Mouse (Mus musculus): ENCODE data around the gene Ube2r2. TPM values are rescaled to one million over a fixed set of nuclear protein-coding genes. Genes with fewer than 3 reads are reported as not detected.

Gene Ube2r2
- total and polyA plus RNA-seq, 3 experiments: 30.4 to 90.9 (median 38.9) TPM

DNA sequence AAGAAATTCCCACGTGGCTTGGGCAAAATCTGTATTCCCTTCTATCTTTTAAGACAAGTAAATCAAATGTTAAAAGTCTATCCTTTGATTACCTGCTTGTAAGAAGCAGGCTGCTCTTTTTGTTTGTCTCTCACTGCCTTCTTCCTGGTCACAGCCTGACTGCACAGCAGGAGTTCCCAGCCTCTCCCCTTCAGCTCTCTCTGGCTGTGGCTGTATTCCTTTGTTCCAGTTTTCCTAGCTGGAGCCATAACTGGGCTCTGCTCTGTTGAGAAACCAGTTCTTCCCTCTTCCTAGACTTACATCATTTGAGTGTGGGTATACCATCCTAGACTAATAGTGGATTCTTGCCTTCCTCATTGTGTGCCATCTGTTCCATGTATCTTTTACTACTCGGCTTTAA lies 29.4 kb downstream of the Ube2r2 start:
- H3K9me3 ChIP-seq (replicated peaks; ENCODE audit: low read length): no peaks in the 10 kb centered on the region
- DNase-seq (ENCODE audit: extremely low read depth): no peak
- H3K79me2 ChIP-seq (replicated peaks; ENCODE audit: control insufficient read depth, extremely low read depth, insufficient read depth, poor library complexity, severe bottlenecking): peaks cover 13% of the 10 kb centered on the region; the same call in 1 of the 2 replicates
- no peak overlapping the region for H3K4me2 ChIP-seq (ENCODE audit: insufficient read depth, low read depth, poor library complexity, severe bottlenecking)
- H3K27me3 ChIP-seq (replicated peaks): no peaks in the 10 kb centered on the region
- no peak overlapping the region for H3K9ac ChIP-seq (ENCODE audit: insufficient read depth, low read depth)
- peaks cover 9 to 22% of the 10 kb centered on the region in 2 experiments for H3K36me3 ChIP-seq (replicated peaks in 1 of 2; ENCODE audit: control insufficient read depth in 1 of 2, insufficient read depth in 1 of 2, low read length in 1 of 2)
- H3K27ac ChIP-seq (ENCODE audit: insufficient read depth, low read depth): no peak overlapping the region
- dilution Hi-C loops (cut with MboI; ENCODE audit: extremely low pct_ligation_motif_present, extremely low pct_unique_long_range_greater_than_20kb, low sequenced_read_pairs): no loop called here
- no peaks in the 10 kb centered on the region for H3K4me1 ChIP-seq (ENCODE audit: control insufficient read depth in 1 of 2, insufficient read depth in 2 of 2)
- no peak overlapping the region for H3K4me3 ChIP-seq (replicated peaks in 1 of 3; ENCODE audit: low read depth in 2 of 3, low read length in 2 of 3, poor library complexity in 1 of 3)
- no peak for TF ChIP-seq MYC (IDR thresholded peaks at IDR 0.05; ENCODE audit: low read depth, low read length)
- no peak for TF ChIP-seq BHLHE40 (IDR thresholded peaks at IDR 0.05; ENCODE audit: low read depth, low read length)
- no peak for TF ChIP-seq MAX (IDR thresholded peaks at IDR 0.05; ENCODE audit: low read length)
- TF ChIP-seq MAZ (IDR thresholded peaks at IDR 0.05; ENCODE audit: low read depth, low read length): no peak
- no peak for TF ChIP-seq ETS1 (conservative IDR thresholded peaks at IDR 0.05; ENCODE audit: low read depth, low read length)
- TF ChIP-seq USF2 (conservative IDR thresholded peaks at IDR 0.05; ENCODE audit: low read depth, low read length): no peak
- TF ChIP-seq TCF12 (IDR thresholded peaks at IDR 0.05; ENCODE audit: low read depth, low read length): no peak
- TF ChIP-seq CHD2 (IDR thresholded peaks at IDR 0.05; ENCODE audit: low read length): no peak
- no peak for TF ChIP-seq TBP (conservative IDR thresholded peaks at IDR 0.05; ENCODE audit: low read depth, low read length)
- no peak for TF ChIP-seq EP300 (IDR thresholded peaks at IDR 0.05; ENCODE audit: low read length)
- no peak for TF ChIP-seq ELF1 (IDR thresholded peaks at IDR 0.05; ENCODE audit: low read depth, low read length)
- no peak for TF ChIP-seq SIN3A (IDR thresholded peaks at IDR 0.05; ENCODE audit: low read length)
- TF ChIP-seq CTCF (conservative IDR thresholded peaks at IDR 0.05 in 1 of 2, IDR thresholded peaks at IDR 0.05 in 1 of 2; ENCODE audit: low read depth in 2 of 2, low read length in 2 of 2): no peak
- TF ChIP-seq HCFC1 (IDR thresholded peaks at IDR 0.05; ENCODE audit: low read depth, low read length): no peak
- TF ChIP-seq POLR2AphosphoS2 (IDR thresholded peaks at IDR 0.05; ENCODE audit: low read depth, low read length): no peak
- TF ChIP-seq CHD1 (IDR thresholded peaks at IDR 0.05; ENCODE audit: low read depth, low read length): no peak
- no peak for TF ChIP-seq ZNF384 (IDR thresholded peaks at IDR 0.05; ENCODE audit: low read depth, low read length)
- in situ Hi-C loops (cut with MboI; ENCODE audit: low pct_ligation_motif_present, low pct_unique_long_range_greater_than_20kb, low sequenced_read_pairs): loop anchor here (5.0 kb wide), 1 partner anchor 33 kb away; no protein-coding TSS in a partner anchor

DNA sequence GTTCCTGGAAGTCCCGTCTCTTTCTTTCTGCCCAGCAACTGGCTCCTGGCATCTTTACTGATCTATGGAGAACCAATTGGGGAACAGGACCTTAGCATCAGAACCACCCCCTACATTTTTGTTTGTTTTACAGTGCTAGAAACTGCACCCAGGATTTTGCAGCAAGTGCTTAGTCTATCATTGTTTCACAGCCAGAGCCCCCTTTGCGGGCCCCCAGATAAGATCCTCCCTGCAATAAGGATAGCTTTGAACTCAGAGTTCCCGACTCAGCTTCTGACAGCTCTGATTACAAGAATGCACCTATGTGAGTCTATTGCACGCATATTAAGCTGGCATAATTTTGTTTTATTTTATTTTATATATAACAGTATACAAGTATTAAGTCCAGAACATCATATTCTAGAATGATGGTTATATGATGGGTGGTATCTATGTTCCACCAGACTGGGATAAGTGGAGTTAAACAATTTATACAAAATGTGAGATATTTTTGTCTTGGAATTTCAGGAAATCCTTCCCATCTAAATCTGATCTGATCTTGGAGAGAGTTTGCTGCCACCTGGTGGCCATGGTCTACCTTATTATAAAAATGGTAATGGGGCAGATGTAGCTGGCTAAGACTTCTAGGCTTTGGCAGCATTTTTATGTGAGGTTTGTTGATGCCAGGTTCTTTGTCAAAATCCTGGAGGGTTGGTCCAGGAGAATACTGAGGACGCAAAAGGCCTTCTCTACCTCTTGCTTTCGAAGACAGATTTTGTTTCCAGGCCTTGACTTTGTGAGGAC lies 30.3 kb downstream of the Ube2r2 start:
- dilution Hi-C loops (cut with MboI; ENCODE audit: extremely low pct_ligation_motif_present, extremely low pct_unique_long_range_greater_than_20kb, low sequenced_read_pairs) (no loop called here), in situ Hi-C loops (cut with MboI; ENCODE audit: low pct_ligation_motif_present, low pct_unique_long_range_greater_than_20kb, low sequenced_read_pairs) (loop anchor here (5.0 kb wide), 1 partner anchor 34 kb away; no protein-coding TSS in a partner anchor)
- Histone ChIP-seq H3K79me2 (replicated peaks; ENCODE audit: control insufficient read depth, extremely low read depth, insufficient read depth, poor library complexity, severe bottlenecking) (peaks cover 15% of the 10 kb centered on the region; the same call in 1 of the 2 replicates), H3K27me3 (replicated peaks) (no peaks in the 10 kb centered on the region), H3K4me1 (ENCODE audit: control insufficient read depth in 1 of 2, insufficient read depth in 2 of 2) (no peaks in the 10 kb centered on the region), H3K9me3 (replicated peaks; ENCODE audit: low read length) (no peaks in the 10 kb centered on the region), H3K9ac (ENCODE audit: insufficient read depth, low read depth) (no peak overlapping the region), H3K27ac (ENCODE audit: insufficient read depth, low read depth) (no peak overlapping the region), H3K36me3 (replicated peaks in 1 of 2; ENCODE audit: control insufficient read depth in 1 of 2, insufficient read depth in 1 of 2, low read length in 1 of 2) (peaks cover 9 to 25% of the 10 kb centered on the region in 2 experiments), H3K4me3 (replicated peaks in 1 of 3; ENCODE audit: low read depth in 2 of 3, low read length in 2 of 3, poor library complexity in 1 of 3) (no peak overlapping the region), H3K4me2 (ENCODE audit: insufficient read depth, low read depth, poor library complexity, severe bottlenecking) (no peak overlapping the region)
- DNase-seq (ENCODE audit: extremely low read depth): peak; percentile 27
- peak; percentile 59 for TF ChIP-seq RAD21 (IDR thresholded peaks at IDR 0.05; ENCODE audit: low read depth, low read length)
- no peak for TF ChIP-seq POLR2AphosphoS2 (IDR thresholded peaks at IDR 0.05; ENCODE audit: low read depth, low read length)
- TF ChIP-seq TCF12 (IDR thresholded peaks at IDR 0.05; ENCODE audit: low read depth, low read length): no peak
- TF ChIP-seq RCOR1 (conservative IDR thresholded peaks at IDR 0.05; ENCODE audit: low read depth, low read length): no peak
- no peak for TF ChIP-seq MEF2A (IDR thresholded peaks at IDR 0.05; ENCODE audit: borderline replicate concordance, low read depth, low read length)
- peak; percentile 87 for TF ChIP-seq SMC3 (IDR thresholded peaks at IDR 0.05; ENCODE audit: low read depth, low read length)
- no peak for TF ChIP-seq ZKSCAN1 (IDR thresholded peaks at IDR 0.05; ENCODE audit: borderline replicate concordance, low read depth, low read length)
- peak; percentile 40 to 78; a peak in 3 of 4 replicates for TF ChIP-seq CTCF (conservative IDR thresholded peaks at IDR 0.05 in 1 of 2, IDR thresholded peaks at IDR 0.05 in 1 of 2; ENCODE audit: low read depth in 2 of 2, low read length in 2 of 2)
- TF ChIP-seq MYC (IDR thresholded peaks at IDR 0.05; ENCODE audit: low read depth, low read length): no peak
